Mouse (Mus musculus) cerebellum, adult 11-12 months (tissue): ENCODE data around the gene Zfp281.

ENCODE experiments used
- DNase-seq: peaks from one replicate; pipeline ENCODE4 v3.0.0; 2022

Zfp281 gene

DNA sequence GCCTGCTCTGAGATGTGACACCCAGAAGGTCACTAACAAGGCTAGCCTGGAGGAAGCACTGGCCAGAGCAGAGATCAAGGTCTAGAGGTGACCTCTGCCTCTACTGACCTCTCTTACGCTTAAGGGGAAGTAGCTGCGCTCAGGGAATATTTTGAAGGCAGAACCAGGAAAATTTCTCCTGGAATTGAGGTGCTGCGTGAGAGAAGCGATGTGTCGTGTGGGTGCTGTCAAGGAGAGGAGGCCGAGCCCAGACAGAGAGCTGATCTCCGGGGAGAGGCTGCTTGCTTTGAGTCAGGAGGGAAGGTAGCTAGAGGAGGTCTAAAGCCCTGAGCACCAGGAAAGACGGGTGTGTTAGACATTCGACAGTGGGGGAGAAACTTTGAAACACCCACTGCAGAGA lies 35.2 kb downstream of the Zfp281 start:
- DNase-seq: no peak

DNA sequence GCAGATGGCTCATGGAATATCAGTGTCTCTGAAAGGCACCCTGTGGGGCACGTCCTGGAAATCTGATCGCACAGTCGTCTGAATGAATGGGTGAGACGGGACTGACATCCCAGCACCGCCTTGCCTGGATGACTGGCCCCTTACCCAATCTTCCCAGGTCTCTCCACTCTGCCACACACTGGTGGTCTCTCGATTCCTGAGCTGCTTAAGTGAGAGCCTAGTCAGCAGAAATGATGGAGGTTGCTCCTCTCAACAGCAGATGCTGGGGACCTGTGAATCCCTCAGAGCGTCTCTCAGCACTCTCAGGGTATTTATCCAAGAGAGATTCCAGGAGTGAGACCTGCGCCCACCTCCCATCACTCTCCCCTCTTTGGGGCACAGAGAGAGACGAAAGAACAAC lies 36.8 kb downstream of the Zfp281 start:
- no peak for DNase-seq

DNA sequence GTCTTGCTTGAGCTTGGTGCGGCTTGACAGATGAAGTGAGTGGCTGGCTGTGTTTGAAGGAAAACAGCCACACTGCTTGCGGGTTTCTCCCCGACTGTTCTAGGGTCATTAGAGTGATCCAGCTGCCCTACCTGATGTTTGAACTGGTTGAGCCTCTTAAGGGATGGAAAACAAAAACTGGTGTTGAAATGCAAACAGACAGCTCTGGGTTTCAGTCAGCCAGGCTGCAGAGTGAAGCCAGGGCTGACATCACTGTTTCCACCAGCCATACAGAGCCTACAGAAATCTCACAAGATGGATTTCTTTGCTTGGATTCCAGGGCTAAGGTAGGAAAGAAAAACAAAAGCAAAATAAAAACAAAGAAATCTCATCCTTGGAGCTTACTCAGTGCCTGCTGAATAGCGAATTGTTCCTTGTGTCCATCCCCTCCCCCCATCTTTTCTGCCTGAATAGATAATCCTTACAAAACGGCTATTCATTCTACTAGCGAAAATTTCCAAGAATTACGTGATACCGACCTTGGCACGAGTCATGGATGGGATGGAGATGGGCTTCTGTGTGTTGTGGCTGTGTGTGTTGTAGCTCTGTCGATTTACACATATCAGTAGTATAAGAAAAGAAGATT lies 37.4 kb downstream of the Zfp281 start:
- DNase-seq: no peak

DNA sequence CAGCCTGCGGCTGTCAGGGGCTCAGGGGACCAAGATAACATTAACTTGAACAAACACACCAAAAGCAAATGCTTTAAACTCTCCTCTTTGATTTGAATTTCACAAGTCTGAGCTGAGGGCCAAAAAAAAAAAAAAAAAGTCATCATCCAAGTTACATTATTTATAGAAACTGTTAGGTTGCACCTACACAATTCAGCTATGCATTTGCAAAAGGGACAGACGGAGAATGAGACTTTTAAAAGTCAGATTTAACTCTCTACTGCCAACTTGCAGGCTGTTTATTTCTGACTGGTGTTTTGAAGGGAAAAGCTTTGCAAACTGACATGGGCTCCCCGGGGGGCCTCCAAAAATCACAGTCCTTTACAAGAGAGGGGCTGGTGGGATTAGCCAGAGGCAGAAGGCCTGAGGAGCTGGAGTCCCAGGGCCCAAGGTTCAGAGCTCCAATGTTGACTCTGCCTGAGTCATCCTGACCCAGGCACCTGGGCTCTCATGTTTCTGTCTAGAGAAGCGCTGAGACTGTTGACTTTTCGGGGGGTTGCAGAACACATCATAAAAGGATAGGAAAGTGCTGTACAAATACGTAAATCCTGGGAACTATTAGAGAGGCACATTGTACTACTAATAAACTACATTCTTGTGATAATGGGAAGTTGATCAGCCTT lies 40.4 kb downstream of the Zfp281 start:
- no peak for DNase-seq

DNA sequence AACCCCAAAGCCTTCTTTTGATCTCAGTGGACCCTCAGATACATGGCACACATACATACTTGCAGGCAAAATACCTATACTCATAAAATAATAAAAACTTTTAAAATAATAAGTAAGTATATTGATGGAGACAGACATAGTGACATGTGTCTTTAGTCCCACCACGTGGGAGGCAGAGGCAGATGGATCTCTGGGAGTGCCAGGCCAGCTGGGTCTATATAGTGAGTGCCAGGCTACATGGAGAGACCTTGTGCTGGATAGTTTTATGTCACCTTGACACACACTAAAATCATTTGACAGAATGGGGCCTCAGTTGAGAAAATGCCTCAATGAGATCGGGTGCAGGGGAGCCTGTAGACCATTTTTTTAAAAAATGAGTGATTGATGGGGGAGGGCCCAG lies 41.8 kb downstream of the Zfp281 start:
- no peak for DNase-seq

DNA sequence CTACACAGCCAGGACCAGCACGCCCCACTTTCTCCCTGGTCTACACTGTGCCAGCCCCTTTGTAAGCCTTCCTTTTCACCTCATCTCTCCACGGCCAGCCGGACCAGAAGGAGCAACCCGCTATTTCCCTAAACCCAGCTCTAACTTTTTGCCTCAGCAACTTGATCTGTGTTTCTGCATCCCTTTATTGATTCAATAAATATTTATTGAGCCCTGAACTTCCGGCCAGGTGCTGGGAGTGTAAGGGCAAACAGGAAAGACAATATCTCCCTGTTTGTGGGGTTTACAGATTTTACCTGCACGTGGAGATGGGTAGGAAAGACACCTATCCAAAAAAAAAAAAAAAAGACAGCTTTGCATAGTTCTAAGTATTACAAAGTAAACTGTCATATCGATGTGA lies 45.2 kb downstream of the Zfp281 start:
- no peak for DNase-seq

DNA sequence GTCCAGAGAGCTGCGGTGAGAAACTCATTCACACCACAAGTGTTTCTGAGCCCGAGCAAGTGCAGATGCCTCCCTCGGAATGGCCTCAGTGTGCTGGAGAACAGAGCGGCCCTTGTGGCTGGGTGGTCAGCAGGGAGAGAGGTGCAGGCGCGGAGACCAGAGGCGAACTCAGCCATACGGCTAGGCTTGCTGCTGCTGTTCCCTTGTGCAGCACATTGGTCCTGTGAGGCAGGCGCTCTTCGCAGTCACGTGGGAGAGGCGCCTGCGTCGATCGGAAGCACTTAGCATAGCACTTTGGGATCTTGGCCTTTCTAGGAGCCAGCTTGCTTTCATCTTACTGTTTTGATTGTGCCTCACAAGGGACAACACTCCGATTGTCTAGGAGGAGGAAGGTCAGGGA lies 45.7 kb downstream of the Zfp281 start:
- DNase-seq: no peak

DNA sequence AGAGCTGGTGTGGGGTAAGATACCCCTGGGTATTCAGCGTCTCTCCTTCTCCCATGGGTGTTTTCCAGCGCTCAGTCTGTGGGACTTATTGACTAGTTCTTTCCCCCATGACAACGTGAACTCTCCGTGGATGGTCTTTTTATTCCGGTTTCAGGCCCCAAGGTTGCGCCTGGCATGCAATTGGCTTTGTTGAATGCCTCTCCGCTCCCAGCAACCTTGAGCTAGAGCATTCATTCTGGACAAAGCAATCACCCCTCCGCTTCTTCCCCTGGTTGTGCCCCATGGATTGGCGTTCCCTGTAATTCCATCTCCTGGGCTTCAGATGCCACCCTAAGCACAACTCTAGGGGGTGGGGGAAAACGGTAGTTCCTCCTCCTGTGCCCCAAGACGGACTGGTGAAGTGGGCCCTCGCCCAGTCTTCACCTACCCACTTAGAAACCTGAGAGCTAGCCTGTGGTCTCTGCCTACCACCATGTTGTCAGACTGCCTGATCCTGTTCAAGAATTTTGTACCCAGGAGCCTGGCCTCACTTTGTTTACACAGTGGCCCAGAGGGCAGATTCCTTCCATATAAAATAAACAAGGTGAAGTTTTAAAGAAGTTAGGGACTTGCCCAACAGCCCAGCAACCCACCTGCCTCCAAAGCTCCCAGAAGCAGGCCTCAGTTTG lies 47.2 kb downstream of the Zfp281 start:
- no peak for DNase-seq

DNA sequence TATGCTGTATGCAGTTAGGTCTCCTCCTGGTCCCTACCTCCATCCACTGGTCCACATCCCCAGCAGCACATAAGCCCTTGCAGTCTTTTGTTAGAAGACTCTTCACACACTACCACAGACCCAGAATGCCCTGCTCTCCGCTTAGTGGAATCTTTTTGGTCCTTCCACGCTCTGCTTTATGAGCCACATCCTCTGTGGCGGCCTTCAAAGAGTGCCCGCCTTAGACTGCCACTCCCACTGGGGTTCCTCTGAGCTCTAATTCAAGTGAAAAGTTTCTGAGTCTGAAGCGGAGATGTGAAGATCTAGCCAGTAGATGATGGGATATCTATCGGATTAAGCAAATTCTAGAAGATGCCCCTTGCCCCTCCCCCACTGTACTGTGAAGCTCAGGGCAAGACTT lies 47.9 kb downstream of the Zfp281 start:
- no peak for DNase-seq

DNA sequence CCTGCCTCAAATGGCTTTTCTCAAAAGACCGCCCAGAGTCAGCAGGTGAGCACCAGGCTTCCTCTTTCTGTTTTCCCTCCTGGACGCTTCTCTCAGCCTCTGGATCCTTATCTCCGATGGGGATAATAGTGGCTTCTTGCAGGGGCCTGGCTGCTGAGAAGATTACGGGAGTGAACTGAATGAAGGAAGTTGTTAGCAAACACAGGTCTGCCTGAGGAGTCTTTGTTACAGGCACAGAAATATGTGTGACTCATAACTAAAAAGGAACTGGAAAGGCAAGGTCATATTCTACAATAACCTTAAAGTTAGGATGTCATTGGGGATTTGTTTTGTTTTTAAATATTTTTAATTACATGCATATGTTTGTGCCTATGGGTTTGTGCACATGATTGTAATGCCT lies 48.6 kb downstream of the Zfp281 start:
- no peak for DNase-seq

DNA sequence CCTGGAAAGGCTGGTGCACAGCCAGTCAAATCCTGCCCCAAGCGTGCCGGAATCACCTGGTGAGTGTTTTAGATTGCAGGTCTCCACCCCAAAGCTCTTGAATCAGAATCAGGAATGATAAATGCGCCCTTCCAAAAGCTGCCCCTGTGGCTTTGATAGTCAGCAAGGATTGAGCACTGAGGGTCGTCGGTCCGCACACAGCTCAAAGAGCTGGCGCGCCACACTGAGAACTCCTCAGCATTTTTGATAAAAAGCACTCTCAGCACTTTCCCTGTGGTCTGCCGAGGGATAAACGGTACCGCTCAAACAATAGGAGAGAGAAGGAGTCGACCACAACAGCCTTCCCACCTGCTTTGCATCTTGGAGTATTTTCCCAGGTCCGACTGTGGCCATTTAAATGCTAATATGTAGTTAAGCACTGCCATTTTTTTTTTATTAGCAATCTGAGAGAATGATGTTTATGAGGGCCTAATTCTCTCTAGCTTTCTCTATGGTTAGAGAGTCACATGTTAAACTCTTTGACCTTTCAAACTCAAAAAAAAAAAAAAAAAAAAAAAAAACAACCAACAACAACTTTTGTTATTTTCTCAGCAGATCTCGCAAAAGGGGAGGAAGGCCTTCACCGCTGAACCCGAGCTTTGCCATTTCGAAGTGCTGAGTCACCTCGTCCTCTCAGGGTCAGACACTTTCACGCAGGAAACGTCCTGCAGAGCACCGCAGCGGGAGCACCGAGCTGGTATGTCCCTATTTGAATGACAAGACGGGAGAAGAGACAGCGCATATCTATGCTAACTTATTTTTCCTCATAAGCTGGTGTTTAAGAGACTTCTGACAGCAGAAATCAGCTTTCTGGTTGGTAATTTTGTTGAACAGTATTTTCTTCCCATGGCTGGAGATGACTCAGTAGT lies 50.1 kb downstream of the Zfp281 start:
- DNase-seq: no peak

DNA sequence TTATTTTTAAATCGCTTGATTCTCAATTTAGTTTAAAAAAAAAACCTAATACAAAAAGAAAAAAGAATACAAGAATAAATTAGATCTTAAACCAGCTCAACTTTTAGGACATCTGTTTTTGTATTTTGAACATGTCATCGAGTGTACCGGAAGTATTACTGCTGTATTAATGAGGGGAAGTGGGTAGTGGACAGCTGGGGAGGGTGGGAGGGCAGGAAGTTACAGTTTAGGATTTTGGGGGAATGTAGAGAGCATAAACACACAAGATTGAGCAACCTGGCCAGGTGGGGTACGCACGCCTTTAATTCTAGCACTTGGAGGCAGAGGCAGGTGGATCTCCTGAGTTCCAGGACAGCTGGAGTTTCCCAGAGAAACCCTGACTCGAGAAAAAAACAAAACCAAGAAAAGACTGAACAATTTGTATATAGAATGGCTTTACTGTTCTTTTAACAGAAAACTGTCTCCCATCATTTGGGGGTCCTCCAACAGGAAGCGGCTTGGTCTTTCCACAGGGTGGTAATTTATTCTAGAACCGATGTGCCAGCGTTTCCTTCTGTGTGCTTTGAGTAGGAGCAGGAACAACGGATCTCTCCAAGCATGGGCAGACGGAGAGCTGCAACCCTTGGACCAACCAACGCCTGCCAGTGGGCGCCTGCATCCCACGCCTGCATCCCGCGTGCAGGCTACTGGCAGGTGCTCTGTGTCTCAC lies 51.2 kb downstream of the Zfp281 start:
- no peak for DNase-seq

DNA sequence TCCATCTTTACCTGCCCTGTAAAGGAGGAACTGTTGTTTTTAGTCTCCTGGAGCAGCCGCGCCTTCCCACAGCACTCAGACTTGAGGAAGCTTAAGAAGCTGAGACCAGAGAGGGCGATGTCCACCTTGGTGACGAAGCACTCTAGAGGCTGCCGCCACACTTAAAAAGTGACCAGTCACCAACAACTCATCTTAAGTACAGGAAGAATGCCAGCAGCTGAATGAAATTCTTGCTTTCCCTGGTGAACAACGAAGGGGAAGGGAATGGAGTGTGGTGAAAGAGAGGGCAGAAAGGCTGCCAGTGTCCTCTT lies 51.7 kb downstream of the Zfp281 start:
- no peak for DNase-seq

DNA sequence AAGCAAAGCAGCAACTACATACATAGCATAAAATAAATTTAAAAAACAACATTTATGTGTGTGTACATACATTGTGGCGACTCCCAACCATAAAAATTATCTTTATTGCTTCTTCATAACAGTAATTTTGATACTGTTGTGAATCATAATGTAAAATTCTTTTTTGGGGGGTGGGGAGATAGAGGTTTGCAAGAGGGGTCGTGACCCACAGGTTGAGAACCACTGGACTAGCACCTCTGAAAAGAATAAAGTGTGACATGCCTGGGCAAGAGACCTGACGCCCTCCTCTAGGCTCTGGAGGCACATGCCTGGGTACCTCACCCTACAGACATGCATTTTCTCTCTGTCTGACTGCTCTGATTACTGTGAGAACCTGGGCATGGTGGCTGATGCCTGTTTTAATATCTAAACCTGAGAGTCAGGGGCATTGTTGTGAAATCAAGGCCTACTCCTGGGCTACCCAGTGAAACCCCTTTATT lies 53.2 kb downstream of the Zfp281 start:
- no peak for DNase-seq

DNA sequence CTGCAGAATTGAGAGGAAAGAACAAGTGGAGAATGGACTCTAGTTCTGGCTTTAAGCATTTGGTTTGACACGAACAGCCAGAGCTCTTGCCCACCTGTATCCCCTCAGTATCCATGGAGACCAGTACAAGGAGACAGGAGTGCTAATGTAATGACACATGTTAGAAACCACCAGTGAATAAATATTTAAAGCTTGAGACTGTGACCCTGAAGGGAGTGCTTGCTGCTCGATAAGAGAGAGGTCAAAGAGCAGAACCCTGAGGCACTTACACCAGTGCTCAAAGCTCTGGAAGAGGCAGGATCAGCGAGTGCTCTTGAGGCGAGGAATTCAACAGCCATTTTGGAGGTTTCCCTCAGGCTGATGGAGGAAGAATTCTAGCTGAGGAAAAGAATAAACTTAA lies 54.1 kb downstream of the Zfp281 start:
- no peak for DNase-seq
